ENCODE assay signal across 8 mouse cellular contexts in genomic region chr9:99140063-99140882, GRCm38 (mm10). TPM values are rescaled to one million over a fixed set of nuclear protein-coding genes. Genes with fewer than 3 reads are reported as not detected.
DNase-seq lines count a peak whose midpoint lies in the region; ATAC-seq and TF ChIP-seq lines count a peak whose summit lies in the region.

Gene Pik3cb, minus strand, starts transcription at chr9:99140621.

- H3K9ac ChIP-seq in heart, embryonic 11.5 days (ENCODE audit: low read depth, low read length): peak within 1 kb of the TSS; percentile 81
- peak within 1 kb of the TSS; percentile 81 for H3K9ac ChIP-seq in kidney, embryonic 16.5 days (replicated peaks; ENCODE audit: low read length)
- peak within 1 kb of the TSS; percentile 98 for H3K9ac ChIP-seq in liver, adult 2 months (ENCODE audit: low read depth, low read length)

- WGBS in heart, embryonic 11.5 days (ENCODE audit: insufficient replicate concordance): under 1% methylated on average over 57 of the region's 77 CpGs
- under 1% methylated on average over 74 of the region's 77 CpGs for WGBS in kidney, embryonic 16.5 days
- under 1% methylated on average over 74 of the region's 77 CpGs for WGBS in liver, adult 2 months

- no peaks in the 10 kb centered on the region for H3K9me3 ChIP-seq in heart, embryonic 11.5 days (replicated peaks; ENCODE audit: control insufficient read depth, low read length)
- H3K9me3 ChIP-seq in kidney, embryonic 16.5 days (ENCODE audit: low read length): no peaks in the 10 kb centered on the region

- peak within 1 kb of the TSS; percentile 78 for H3K27ac ChIP-seq in bone marrow macrophage, adult 2 months (ENCODE audit: insufficient read depth, low read depth, low read length)
- no peak within 1 kb of the TSS for H3K27ac ChIP-seq in embryonic fibroblast, embryonic 13.5 days (ENCODE audit: insufficient read depth, low read length)
- peak within 1 kb of the TSS; percentile 60 for H3K27ac ChIP-seq in heart, embryonic 11.5 days (ENCODE audit: low read depth, low read length)
- no peak within 1 kb of the TSS for H3K27ac ChIP-seq in kidney, embryonic 16.5 days (ENCODE audit: low read length)
- peak within 1 kb of the TSS; percentile 71 for H3K27ac ChIP-seq in liver, adult 2 months (replicated peaks; ENCODE audit: insufficient read depth, low read depth, low read length)

- peak; percentile 96 for DNase-seq in A20 (ENCODE audit: low read depth, low spot score)
- DNase-seq in liver, adult 2 months (ENCODE audit: extremely low read depth, low read depth, low spot score): peak; percentile 62
- DNase-seq in splenic B cell, adult 2 months (ENCODE audit: low read depth, low spot score): peak; percentile 92

- peak within 1 kb of the TSS; percentile 98 for H3K4me3 ChIP-seq in bone marrow macrophage, adult 2 months (ENCODE audit: insufficient read depth, low read length)
- H3K4me3 ChIP-seq in embryonic fibroblast, embryonic 13.5 days (ENCODE audit: insufficient read depth, low read length): peak within 1 kb of the TSS; percentile 84
- H3K4me3 ChIP-seq in heart, embryonic 11.5 days (ENCODE audit: low read depth, low read length): peak within 1 kb of the TSS; percentile 84
- peak within 1 kb of the TSS; percentile 79 for H3K4me3 ChIP-seq in kidney, embryonic 16.5 days (ENCODE audit: low read length)
- H3K4me3 ChIP-seq in liver, adult 2 months (ENCODE audit: insufficient read depth, low read depth, low read length): peak within 1 kb of the TSS; percentile 90
- peak within 1 kb of the TSS; percentile 36 for H3K4me3 ChIP-seq in myocyte

- ATAC-seq in heart, embryonic 11.5 days (replicated peaks; ENCODE audit: insufficient number of reproducible peaks, low FRiP score, low TSS enrichment): peak; percentile 95
- peak; percentile 97 for ATAC-seq in kidney, embryonic 16.5 days (ENCODE audit: low FRiP score, low TSS enrichment)

- H3ac ChIP-seq in myocyte (ENCODE audit: control insufficient read depth, insufficient read length): peak within 1 kb of the TSS; percentile 75

- H3K27me3 ChIP-seq in heart, embryonic 11.5 days (ENCODE audit: control insufficient read depth, insufficient read depth, low read length): no peaks in the 10 kb centered on the region
- peaks cover 13% of the 10 kb centered on the region for H3K27me3 ChIP-seq in kidney, embryonic 16.5 days (ENCODE audit: insufficient read depth, low read length)
- H3K27me3 ChIP-seq in liver, adult 2 months (ENCODE audit: control insufficient read depth, insufficient read depth, low read length): no peaks in the 10 kb centered on the region
- no peaks in the 10 kb centered on the region for H3K27me3 ChIP-seq in myocyte (ENCODE audit: control insufficient read depth, insufficient read depth, insufficient read length)
- H3K27me3 ChIP-seq in splenic B cell, adult 2 months (ENCODE audit: control insufficient read depth, insufficient read depth, low read length, poor library complexity, severe bottlenecking): no peaks in the 10 kb centered on the region; the same call in 1 of the 2 replicates

- no peak for TF ChIP-seq CTCF in bone marrow macrophage, adult 2 months (IDR thresholded peaks at IDR 0.05; ENCODE audit: low read depth, low read length)
- no peak for TF ChIP-seq CTCF in embryonic fibroblast, embryonic 13.5 days (IDR thresholded peaks at IDR 0.05; ENCODE audit: borderline replicate concordance, insufficient read depth, low read length)
- TF ChIP-seq CTCF in liver, adult 2 months (IDR thresholded peaks at IDR 0.05; ENCODE audit: low read depth, low read length): no peak

- H3K4me2 ChIP-seq in heart, embryonic 11.5 days: peak within 1 kb of the TSS; percentile 64
- peak within 1 kb of the TSS; percentile 89 for H3K4me2 ChIP-seq in kidney, embryonic 16.5 days (replicated peaks; ENCODE audit: low read depth, low read length)
- peak within 1 kb of the TSS; percentile 100 for H3K4me2 ChIP-seq in myocyte (ENCODE audit: low read depth)

- H3K79me2 ChIP-seq in liver, adult 2 months (ENCODE audit: control insufficient read depth, insufficient read depth, low read length): peaks cover 13% of the 10 kb centered on the region; the same call in 1 of the 2 replicates
- H3K79me2 ChIP-seq in myocyte (ENCODE audit: control insufficient read depth, insufficient read depth): peaks cover 19% of the 10 kb centered on the region

- H3K36me3 ChIP-seq in heart, embryonic 11.5 days (ENCODE audit: control insufficient read depth, insufficient read depth, low read length): no peaks in the 10 kb centered on the region
- H3K36me3 ChIP-seq in kidney, embryonic 16.5 days (ENCODE audit: insufficient read depth, low read length): no peaks in the 10 kb centered on the region
- H3K36me3 ChIP-seq in liver, adult 2 months (ENCODE audit: control insufficient read depth, insufficient read depth, low read length): no peaks in the 10 kb centered on the region
- no peaks in the 10 kb centered on the region for H3K36me3 ChIP-seq in myocyte (ENCODE audit: control insufficient read depth, insufficient read depth)
- no peaks in the 10 kb centered on the region for H3K36me3 ChIP-seq in splenic B cell, adult 2 months (ENCODE audit: control insufficient read depth, insufficient read depth, low read length, poor library complexity, severe bottlenecking)

- no peak for TF ChIP-seq POLR2A in bone marrow macrophage, adult 2 months (IDR thresholded peaks at IDR 0.05; ENCODE audit: borderline replicate concordance, low read depth, low read length)
- peak; percentile 78 for TF ChIP-seq POLR2A in embryonic fibroblast, embryonic 13.5 days (IDR thresholded peaks at IDR 0.05; ENCODE audit: low read depth, low read length)
- peak; percentile 44 for TF ChIP-seq POLR2A in liver, adult 2 months (IDR thresholded peaks at IDR 0.05; ENCODE audit: extremely low read depth, insufficient read depth, low read length)
- TF ChIP-seq POLR2A in myocyte (IDR thresholded peaks at IDR 0.05; ENCODE audit: insufficient read length, low read depth): peak; percentile 92

- peaks cover 36% of the 10 kb centered on the region for H3K4me1 ChIP-seq in bone marrow macrophage, adult 2 months (ENCODE audit: control insufficient read depth, insufficient read depth, low read length)
- peaks cover 10% of the 10 kb centered on the region for H3K4me1 ChIP-seq in embryonic fibroblast, embryonic 13.5 days (ENCODE audit: control insufficient read depth, insufficient read depth, low read length)
- peaks cover 11% of the 10 kb centered on the region; the same call in 1 of the 2 replicates for H3K4me1 ChIP-seq in heart, embryonic 11.5 days (ENCODE audit: control insufficient read depth, insufficient read depth, low read length)
- peaks cover 3% of the 10 kb centered on the region; the same call in 1 of the 2 replicates for H3K4me1 ChIP-seq in kidney, embryonic 16.5 days (ENCODE audit: insufficient read depth, low read length)
- H3K4me1 ChIP-seq in liver, adult 2 months (ENCODE audit: control insufficient read depth, insufficient read depth, low read length): peaks cover 6% of the 10 kb centered on the region; the same call in 1 of the 2 replicates

TF ChIP-seq in myocyte, 11 proteins besides CTCF, POLR2A, EP300 and RAD21:
- TF ChIP-seq MYOG (IDR thresholded peaks at IDR 0.05; ENCODE audit: control insufficient read depth in 1 of 3, insufficient read depth in 1 of 3, insufficient read length in 2 of 3, low read depth in 2 of 3): peak in 2 of 3 experiments; percentile 71 to 82
- peak; percentile 72 for TF ChIP-seq POLR2AphosphoS2 (IDR thresholded peaks at IDR 0.05; ENCODE audit: insufficient read length, low read depth)
- TF ChIP-seq REST (IDR thresholded peaks at IDR 0.05; ENCODE audit: insufficient read depth, insufficient read length): no peak
- peak in 2 of 3 experiments; percentile 45 to 84 for TF ChIP-seq MYOD1 (IDR thresholded peaks at IDR 0.05; ENCODE audit: control insufficient read depth in 1 of 3, insufficient read length in 2 of 3, low read depth in 2 of 3)

RNA-seq across cellular contexts. Expression of gene Pik3cb, which starts in this region (rescaled TPM):
- 13.4 and 15.6 TPM in 2 replicates for polyA plus RNA-seq in bone marrow macrophage, adult 2 months (2012; ENCODE audit: insufficient read depth, insufficient read length, missing spikeins)
- 5.2 and 6.7 TPM in 2 replicates for polyA plus RNA-seq in embryonic fibroblast, embryonic 13.5 days (2011; ENCODE audit: insufficient read length, low read depth, missing spikeins)
- 1.3 and 2.5 TPM in 2 replicates for polyA plus RNA-seq in heart, embryonic 11.5 days (2014; fragmentation: Nextera tagmentation; extraction: Ambion mirVana)
- polyA plus RNA-seq in kidney, embryonic 16.5 days (2015; fragmentation: Nextera tagmentation; extraction: Ambion mirVana): 0.81 and 0.90 TPM in 2 replicates
- 4.2 and 4.6 TPM in 2 replicates for total RNA-seq in liver, adult 2 months (2014; rRNA removed)
- 2.3 and 2.5 TPM in 2 replicates for polyA plus RNA-seq in liver, adult 2 months (2012; rRNA removed)
- polyA plus RNA-seq in myocyte (2012; fragmentation: generic; extraction: Trizol): 3.0 TPM

Comparison
In these comparisons a context has a peak if more than half of its experiments do, and no peak if none do; other contexts are left out.
1. Peak in ATAC-seq, H3K4me3 ChIP-seq, H3K9ac ChIP-seq and H3K4me2 ChIP-seq in kidney, embryonic 16.5 days; RNA of the gene not detected or under 1 TPM.
2. H3K27ac ChIP-seq: peak in bone marrow macrophage, adult 2 months (single experiment), heart, embryonic 11.5 days (single experiment) and liver, adult 2 months (single experiment); none in embryonic fibroblast, embryonic 13.5 days (single experiment) and kidney, embryonic 16.5 days (single experiment).
3. H3K4me3 ChIP-seq: peak in every context shown above with its lines; median percentile 98 in bone marrow macrophage, adult 2 months; 90 in liver, adult 2 months; 84 in embryonic fibroblast, embryonic 13.5 days; 84 in heart, embryonic 11.5 days; 79 in kidney, embryonic 16.5 days; 36 in myocyte.
4. Peak in every context shown above with its lines, with median percentiles within 50 percentile points of each other: DNase-seq, H3K4me2 ChIP-seq and H3K9ac ChIP-seq.